Mouse (Mus musculus): ENCODE results near the gene Creb3l1. TPM values are rescaled to one million over a fixed set of nuclear protein-coding genes. Genes with fewer than 3 reads are reported as not detected.

Creb3l1 gene
- polyA plus RNA-seq, 1 experiment from 2014 or later = 1.5 TPM

DNA sequence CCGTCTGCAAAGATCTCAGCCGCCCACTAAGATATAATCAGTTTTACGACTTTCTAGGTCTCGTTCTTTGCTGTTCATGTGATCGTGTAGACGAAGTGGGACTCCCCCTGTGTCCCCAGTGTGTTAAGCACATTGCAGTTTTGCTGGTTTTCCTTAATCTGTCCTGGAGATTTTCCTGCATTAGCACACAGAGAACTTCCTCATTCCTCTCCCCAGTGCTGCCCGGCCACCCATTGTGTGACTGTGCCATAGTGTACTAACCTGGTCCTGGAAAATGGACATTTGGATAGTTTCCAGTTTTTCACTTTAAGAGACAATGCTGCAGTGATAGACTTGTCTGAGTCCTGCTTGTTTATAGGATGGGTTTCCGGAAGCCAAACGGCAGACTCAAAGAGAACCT, 10.0 kb upstream of the Creb3l1 start:
- DNase-seq (ENCODE audit: low spot score) = no peak

DNA sequence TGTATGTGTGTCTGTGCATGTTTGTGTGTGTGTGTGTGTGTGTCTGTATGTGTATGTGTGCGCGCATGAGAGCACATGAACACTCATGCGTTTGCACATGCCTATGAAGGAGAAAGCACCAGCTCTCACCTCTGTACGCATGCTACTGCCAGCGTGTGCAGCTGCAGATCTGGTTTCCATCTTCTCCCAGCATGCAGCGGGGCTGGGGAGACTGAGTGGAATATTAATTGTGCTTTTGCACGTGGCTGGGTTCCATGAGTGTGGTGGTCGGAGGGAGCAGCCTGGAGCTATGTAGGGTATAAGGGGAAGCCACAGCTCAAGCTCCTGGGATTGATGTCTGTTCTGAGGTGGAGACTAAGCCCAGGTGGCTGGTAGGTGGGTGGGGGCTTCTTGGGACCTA, 6.3 kb upstream of the Creb3l1 start:
- DNase-seq (ENCODE audit: low spot score) = no peak

DNA sequence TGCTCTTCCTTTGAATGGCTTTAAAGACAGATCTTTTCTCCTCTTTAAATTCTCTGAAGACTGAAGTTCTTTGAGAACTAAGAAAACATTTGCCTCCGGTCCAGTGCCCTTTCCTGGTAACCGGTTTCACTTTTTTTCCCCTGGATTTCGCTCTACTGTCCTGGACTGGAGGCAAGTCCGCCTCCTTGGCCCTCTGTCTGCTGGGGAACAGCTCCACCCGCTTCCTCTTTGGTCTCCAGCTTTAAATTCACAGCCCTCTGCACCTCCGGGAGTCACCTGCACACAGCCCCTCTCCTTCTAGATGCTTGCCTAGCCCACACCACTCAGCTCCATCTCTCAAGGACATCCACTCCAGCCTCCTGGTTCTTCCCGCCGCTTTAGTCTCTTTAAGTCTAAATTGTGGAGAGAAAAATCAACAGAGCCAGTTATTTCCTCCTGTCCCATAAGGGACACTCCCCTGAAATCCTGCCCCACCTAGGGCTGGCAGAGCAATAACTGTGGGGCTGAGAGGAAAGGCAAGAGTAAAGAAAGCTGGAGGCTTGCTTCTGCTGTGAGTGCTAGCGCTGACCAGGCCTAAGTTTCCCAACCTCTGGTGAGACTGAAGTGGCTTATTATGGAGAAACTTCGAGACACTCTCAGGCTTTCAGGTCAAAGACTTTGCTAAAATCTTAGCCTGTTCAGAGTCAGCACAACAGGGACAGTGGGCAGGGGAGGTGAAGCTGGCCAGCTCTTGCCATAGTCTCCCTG, 5.3 kb upstream of the Creb3l1 start:
- DNase-seq (ENCODE audit: low spot score) = no peak

DNA sequence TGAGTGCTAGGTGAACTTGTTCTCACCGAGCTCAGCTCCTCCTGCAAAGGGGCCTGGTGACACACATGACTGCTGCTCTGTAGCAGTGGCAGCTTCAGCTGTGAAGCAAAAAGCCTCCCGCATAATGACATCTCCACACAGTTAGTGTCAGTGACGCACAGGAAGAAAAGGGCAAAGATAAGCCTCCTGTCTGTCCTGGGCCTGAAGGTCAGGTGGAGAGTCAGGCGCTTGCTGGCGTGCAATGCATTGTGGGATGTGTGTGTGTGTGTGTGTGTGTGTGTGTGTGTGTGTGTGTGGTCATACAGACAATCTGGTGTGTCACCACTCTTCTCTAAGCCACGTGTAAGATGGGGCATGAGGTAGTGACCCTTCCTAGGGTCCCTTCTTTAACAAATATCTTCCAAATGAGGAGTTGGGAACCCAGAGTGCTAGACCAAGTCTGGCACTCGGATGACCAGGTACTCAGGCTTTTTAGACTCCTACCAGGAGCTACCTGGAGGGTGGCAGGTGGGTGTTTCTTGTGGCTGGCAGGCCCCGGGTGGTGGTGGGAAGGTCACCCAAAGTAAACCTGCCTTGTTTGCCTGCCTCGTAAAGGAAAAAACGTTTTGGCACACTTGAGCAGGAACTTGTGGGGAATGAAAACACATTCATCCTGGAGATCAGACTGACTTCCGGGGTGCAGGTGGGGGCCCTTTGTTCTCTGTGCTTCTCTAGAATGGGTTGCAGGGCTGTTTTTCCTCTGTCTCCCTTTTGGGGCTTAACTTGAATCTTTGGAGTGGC, 3.7 kb upstream of the Creb3l1 start:
- no peak for DNase-seq (ENCODE audit: low spot score)

DNA sequence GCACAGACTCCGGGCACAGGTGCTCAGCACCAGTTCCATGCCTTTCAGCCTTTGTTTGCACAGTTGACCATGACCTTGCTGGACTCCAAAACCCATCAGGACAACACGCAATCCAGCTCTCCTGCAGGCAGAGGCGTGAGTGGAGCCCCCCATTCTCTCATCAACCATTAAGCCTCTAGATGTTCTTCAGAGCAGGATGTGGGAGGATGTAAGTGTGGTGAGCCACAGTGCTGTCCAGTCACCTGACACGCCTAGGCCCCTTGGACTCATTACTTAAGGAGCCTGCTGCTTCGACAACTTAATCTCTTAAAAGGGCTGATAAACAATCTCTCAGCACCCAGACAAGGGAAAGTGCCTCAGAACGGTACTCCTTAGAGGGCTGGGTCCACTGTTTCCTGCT, 1.7 kb upstream of the Creb3l1 start:
- DNase-seq (ENCODE audit: low spot score) = no peak

DNA sequence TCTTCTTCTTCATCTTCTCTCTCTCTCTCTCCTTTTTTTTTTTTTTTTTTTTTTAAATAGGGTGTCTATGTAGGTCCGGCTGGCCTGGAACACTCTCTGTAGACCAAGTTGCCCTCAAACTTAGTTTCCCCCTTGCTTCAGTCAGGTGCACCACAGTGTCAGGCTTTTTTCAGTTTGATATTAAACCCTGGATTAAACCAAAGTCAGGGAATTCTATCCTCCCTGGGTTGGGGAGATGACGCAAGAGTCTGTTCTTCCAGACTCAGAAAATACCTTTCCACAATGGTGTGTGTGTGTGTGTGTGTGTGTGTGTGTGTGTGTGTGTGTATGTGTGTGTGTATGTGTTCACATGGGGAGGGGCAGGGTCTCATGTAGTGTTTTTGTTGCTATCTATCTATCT, 900 bp upstream of the Creb3l1 start:
- no peak for DNase-seq (ENCODE audit: low spot score)

DNA sequence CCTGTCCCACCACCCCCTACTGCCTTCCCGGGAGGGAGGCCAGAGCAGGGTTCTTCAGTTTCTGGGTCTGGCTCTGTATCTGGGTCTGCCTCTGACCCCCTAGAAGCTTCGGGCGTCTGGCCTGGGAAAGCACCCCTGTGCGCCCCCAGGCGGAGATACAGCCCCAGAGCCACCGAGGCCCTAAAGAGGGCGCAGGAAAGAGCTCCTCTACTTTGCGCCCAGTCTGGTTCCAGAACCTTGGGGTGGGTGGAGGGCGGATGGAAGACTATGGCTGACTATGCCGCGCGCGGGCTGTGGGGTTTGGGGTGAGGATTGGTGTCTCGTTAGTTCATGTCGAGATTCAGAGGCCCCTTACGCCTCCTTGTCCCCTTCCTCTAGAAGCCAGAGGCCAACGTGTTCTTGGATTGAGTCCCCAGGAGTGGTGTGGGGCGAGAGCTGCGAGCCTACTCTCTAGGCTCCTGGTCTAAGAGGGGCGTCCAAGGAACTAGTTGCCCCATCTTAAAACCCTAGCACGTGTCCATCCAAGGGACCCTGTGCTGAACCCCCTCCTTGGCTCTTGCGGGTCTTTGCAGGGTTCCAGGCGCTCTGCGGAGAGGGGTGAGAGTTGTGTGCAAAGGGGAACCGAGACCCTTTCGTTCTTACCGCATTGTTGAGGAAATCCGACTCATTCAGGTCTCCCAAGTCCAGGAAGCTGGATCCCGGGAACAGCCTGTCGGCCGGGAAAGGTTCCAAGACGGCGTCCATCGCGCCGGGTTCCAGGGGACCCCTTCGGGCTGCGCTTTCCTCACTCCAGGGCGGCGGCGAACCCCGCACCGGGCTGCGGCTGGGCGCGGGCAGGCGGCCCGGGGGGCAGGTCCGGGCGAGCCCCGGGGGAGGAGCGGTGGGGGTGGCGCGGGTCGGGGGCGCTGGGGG, 684 bp downstream of the Creb3l1 start:
- DNase-seq (ENCODE audit: low spot score) = no peak

DNA sequence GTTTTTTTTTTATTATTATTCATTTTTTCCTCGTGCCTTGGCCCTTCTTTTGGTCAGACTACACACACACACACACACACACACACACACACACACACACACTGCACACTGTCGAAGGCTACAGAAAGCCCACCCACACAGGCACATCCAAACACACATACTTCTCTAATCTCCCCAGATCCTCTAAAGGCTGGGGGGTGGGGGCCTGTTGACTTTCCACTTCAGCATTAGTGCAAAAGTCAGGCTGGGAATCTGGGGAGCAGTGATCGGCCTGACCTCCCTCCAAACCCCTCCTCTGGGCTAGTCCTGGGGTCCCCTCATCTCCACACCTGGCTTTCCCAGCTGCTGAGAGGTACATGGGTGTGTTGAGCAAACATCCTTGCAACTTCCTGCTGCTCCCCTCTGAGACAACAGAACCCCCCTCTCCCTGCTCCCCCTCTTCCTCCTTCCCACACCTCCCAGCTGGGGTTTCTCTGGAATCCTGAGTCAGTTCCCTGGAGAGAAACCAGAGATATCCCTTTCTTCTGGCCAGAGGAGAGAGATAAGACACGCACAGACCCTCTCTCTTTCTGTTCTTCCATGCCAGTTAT, 3.5 kb downstream of the Creb3l1 start:
- no peak for DNase-seq (ENCODE audit: low spot score)

DNA sequence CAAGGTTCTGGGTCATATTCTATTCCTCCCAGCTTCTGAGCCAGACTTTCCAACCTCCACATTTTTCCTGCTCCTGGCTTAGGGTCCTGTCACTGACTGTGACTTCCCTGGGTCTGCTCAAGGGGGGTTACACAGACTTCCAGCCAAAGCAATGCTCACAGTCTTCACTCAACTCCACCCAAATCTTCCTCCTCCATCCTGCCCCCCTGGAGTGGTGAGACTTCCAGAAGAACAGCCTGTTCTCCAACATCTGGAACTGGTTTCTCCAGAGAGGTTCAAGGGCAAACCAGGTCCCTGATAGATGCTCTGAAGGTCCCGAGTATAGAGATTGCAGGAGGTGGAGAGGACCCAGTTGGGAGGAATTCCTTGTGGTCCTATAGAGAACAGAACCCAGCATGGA, 6.9 kb downstream of the Creb3l1 start:
- DNase-seq (ENCODE audit: low spot score) = no peak

DNA sequence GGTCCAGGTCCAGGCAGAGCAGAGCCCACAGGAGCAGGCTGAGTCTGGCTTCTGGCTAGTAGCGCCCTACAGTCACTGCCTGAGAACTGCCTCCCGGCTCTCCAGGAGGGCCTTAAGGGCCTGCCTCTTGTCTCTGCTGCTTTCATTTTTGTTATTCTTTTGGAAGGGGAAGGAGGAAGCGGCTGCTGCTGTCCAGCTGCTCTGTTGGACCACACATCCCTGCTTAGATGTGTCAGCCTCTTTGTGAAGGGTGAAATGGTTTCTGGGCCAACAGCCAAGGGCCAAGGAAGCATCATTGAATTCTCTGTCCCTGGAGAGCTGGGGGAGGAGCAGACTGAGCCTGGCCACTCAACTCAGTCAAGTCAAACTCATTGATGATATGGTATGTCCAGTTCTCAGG, 7.3 kb downstream of the Creb3l1 start:
- DNase-seq (ENCODE audit: low spot score) = no peak

DNA sequence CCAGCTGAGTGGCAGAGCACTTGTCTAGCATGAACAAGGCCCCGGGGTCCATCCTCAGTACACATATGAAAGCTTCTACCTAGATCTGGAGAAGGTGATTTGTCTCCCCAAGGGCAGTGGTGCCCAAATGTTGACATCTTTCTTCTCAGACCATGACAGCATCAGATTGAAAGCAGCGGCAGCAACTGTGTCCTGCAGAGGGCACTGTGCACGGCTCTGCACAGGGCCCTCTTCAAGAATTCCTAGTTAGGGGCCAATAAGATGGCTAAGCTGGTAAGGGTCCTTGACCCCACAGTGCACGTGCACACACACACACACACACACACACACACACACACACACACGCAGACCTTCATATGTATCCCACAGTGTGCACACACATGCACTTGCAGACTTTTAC, 9.4 kb downstream of the Creb3l1 start:
- DNase-seq (ENCODE audit: low spot score) = no peak

DNA sequence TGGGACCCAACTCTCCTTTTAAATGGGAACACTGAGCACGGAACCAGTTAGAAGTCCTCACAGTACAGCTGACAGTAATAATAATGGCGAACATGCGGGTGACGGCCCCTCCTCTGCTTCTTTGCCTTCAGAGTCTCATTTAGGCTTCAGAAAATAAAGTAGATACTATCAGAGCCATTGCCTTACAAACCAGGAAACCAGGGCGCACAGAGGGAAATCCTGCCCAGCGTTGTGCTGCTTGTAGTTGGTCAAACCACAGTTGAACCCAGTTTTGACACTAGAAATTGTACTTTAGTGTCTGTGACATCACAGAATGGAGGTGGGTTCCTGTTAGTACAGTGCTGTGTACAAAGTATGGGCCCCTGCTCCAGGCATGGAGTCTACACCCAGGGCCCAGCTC, 10.1 kb downstream of the Creb3l1 start:
- DNase-seq (ENCODE audit: low spot score) = no peak

DNA sequence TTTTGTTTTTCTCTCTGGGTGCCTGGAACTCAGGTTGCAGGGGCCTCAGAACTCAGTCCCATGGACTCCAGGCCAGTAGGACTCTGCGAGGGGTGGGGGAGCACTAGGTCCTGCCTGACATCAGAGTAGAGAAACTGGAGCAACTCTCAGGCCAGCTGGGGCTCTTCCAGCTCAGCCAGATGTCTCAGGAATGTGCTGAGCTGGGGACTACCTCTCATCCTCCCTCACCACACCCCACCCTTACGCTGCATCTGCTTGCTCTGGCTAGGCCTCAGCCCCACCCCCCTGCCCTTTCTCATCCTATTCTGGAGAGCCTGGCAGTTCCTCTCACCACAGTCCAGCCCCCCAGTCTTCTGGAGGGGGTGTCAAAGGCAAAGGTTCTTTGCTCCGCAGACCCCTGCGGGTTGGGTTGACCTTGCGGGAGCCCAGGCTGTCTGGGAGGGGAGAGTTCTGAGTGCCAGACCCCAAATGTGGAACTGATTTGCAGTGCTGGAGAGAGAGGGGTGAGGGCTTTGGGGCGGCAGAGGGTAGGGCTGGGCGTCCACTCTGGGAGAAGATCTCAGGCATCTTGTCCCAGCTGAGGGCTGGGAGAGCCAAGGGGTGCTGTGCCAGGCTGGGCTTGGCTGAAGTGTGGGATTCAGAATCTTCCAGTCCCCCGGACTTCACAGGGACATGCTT, 11.4 kb downstream of the Creb3l1 start:
- no peak for DNase-seq (ENCODE audit: low spot score)

DNA sequence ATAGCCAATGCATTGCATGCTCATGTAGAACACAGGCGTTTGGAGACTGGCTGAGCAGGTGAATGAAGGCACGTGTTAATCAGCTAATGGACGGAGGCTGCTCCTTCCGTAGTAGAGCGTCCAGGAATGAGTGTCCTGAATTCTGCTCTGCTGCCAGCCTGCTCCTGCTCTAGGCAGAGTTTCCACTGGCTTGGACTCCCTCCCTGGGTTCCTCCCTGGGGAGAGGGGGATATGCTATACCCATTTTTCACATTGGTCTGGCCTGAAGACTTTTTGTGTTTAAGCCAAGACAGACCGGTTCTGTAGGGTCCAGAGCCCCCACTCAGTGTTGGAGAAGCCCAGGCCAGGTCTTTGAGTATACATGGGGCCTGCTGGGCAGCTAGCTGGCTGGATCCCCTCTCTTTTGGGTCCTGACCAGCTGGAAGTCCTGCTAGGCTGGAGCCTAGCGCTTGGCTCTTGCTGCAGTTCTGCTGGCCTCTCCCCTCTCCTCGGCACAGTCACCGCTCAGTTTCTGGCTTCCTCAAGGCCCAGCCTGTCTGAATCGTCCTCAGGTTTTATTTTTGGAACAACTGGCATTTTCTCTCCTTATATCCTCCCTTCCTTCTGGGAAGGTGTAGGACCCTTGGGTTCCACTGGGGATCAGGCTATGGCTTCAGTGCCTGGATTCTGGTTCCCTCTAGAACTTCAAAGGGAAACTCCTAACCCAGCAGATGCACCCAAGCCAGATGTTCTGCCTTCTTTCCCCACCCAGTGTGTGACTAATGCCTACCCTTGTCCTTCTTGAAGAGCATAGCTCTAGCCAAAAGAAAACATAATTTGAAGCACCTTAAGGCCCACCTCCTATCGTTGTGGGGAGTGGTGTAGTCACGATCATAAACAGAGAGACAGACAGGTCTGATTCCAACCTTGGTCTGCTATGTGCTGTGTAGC, 12.6 kb downstream of the Creb3l1 start:
- no peak for DNase-seq (ENCODE audit: low spot score)

DNA sequence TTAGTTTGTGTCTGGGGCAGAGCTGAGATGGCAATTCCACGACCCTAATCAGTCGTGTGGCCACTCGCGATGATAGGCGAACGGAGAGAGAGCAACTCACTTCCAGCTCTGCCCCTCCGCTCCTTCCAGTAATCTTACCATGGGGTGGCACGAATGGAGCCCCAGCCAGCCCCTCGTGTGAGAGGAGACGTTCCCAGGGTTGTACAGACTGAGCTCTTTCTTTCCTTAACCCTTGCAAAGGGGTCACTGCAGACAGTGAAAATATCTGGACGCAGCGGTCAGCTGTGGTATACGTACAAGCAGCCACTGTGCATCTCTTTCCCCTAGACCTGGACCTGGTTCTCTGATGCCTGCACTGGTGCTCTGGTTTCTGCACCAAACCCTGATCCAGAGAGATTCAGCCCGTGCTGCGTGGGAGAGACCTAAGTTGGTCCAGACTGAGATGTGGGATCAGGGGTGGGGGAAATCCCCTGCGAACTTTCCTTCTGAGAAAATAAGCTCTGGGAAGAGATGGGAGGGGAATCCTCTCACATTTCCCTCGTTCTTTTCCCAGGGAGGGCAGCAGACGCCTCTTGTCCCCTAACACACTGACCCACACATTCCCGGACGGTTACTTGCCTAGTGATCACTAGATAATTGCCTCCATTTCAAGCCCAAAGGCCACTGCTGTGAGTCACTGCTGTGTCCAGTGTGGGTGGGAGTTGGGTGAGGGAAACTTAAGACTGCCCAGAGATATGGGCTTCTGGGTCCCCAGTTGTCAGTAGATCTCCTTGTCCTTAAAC, 15.5 kb downstream of the Creb3l1 start:
- no peak for DNase-seq (ENCODE audit: low spot score)

DNA sequence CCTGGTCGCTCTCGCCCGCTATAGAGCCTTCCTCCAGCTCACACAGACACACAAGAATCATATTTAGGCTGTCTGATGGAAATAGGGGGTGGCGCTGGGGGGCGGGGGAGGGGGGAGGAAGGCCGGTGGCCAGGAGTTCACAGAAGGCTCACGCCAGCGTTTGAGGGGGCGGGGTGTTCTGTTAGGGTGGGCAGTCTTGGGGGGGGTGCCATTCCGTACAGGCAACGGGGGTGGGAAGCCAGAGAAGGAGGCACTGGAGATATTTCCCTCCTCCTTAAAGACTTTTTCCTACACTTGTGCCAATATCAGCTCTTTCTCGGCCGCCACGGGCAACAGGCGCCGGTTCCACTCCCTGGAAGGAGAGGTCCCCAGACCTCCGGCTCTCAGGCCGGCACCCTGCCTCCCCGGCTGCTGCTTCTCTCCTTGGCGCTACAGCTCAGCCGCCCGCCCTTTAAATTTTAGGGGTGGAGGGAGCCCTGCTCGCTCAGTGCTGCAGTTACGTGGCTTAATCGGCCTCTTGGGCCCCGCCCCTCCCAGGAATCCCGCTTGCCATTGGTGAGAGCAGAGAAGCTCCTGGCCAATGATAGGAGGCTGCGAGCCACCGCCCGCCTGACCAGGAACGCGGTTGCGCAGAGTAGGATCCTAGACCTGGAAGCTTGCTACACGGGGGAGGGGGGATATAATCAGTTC, 16.2 kb downstream of the Creb3l1 start:
- DNase-seq (ENCODE audit: low spot score) = peak; percentile 96

DNA sequence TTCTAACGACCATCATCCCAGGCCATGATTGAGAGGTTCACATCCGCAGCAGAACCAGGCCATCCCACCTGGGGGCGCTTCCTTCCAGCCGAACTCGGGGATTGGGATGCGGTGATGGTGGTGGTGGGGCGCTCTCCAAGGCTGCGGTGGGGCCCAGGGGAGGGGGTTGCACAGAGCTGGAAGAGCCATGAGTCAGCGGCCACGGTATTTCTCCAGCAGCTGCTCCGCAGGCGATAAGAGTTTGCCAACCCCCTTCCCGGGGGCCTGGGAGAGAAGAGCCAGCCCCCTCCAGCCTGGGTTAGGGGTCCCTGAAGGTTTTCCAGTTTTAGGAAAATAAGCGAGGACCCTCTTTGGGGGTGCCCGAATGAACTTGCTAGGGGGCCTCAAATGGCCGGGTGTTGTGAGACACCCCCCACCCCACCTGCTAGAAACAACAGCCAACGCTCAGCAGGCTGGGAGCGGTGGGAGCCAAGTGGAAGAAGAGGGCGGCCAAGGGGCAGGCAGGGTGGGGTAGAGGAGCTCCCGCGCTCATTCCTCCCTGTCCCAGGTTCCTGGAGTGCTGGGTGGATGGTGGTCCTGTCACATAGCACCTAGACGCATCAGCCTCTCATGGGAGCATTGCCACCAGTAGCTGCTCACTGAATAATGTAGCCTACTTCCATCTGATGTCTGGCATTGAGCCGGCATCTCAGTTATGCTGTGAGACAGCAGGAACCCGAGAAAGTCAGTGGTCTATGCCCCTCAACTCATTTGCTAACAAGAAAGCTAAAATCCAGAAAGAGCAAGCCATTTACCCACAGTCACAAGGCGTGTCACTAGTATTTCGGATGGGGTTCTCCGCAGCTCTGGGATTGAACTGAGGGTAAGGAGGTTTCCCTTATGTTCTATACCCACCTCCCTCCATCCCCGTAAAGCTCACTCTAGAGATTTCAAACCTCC, 17.1 kb downstream of the Creb3l1 start:
- DNase-seq (ENCODE audit: low spot score) = no peak
